Mouse (Mus musculus) cortical plate, adult 2 months (tissue): Measurements from ENCODE around the gene Flrt2.
A peak's percentile ranks its signal among the peaks of the same experiment; 100 is the strongest.

Source experiments
- CTCF ChIP-seq: fragments of 200-500 bp; IDR thresholded peaks from 2 replicates; pipeline ENCODE4 v1.5.1; 2011; ENCODE audit warnings: mild to moderate bottlenecking, control low read depth, low read length; ENCODE audit not compliant: insufficient read depth; ENCODE audit errors: extremely low read depth
- POLR2A ChIP-seq: fragments of 200-500 bp; IDR thresholded peaks from 2 replicates; pipeline ENCODE4 v1.6.1; 2011; ENCODE audit warnings: mild to moderate bottlenecking, low read length, control low read depth; ENCODE audit not compliant: insufficient read depth; ENCODE audit errors: extremely low read depth

DNA sequence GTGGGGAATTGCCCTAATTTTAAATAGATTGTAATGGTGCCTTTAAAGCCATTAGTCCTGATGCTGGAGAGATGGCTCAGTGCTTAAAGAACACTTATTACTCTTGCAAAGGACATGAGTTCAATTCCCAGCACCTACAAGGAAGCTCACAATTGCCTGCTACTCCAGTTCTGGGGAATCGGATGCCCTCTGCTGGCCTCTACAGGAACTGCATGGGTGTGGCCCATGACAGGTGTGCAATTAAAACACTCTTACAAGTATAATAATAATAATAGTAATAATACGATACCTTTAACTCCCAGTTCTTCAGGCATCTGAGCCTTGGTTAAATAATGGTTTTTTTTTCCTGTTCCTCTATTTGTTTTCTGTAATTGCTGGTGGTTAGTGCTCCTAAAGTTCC, 31.2 kb downstream of the Flrt2 start:
- no peak for TF ChIP-seq POLR2A
- peak; percentile 23; the same call in 1 of the 2 replicates for TF ChIP-seq CTCF
